Mouse (Mus musculus) adrenal gland, postnatal 14 days (tissue): ENCODE results near the gene Zrsr1. TPM values are rescaled to one million over a fixed set of nuclear protein-coding genes. Genes with fewer than 3 reads are reported as not detected.

Experiments used
- DNase-seq: peaks from one replicate; pipeline ENCODE4 v3.0.0; 2021; ENCODE audit warnings: mixed read lengths
- long read RNA-seq, 2 experiments: library from polyadenylated mRNA; stranded (forward); transcript quantifications; one replicate each; pipeline ENCODE4 v2.0.0; 2021
- total RNA-seq: library from RNA; stranded (reverse); gene quantifications from 2 replicates; pipeline ENCODE4 v1.2.3, GENCODE M21; 2021

Gene Zrsr1
- total RNA-seq = 25.6 and 28.3 TPM in 2 replicates
- long read RNA-seq, experiment 1, full-length matches to known transcripts = 32 of 32 reads
- long read RNA-seq, experiment 1, partial matches to known transcripts = 0 of 32 reads
- long read RNA-seq, experiment 1, other reads (novel, unspliced or antisense) = 0 of 32 reads
- long read RNA-seq, experiment 2, full-length matches to known transcripts = 26 of 26 reads
- long read RNA-seq, experiment 2, partial matches to known transcripts = 0 of 26 reads
- long read RNA-seq, experiment 2, other reads (novel, unspliced or antisense) = 0 of 26 reads

DNA sequence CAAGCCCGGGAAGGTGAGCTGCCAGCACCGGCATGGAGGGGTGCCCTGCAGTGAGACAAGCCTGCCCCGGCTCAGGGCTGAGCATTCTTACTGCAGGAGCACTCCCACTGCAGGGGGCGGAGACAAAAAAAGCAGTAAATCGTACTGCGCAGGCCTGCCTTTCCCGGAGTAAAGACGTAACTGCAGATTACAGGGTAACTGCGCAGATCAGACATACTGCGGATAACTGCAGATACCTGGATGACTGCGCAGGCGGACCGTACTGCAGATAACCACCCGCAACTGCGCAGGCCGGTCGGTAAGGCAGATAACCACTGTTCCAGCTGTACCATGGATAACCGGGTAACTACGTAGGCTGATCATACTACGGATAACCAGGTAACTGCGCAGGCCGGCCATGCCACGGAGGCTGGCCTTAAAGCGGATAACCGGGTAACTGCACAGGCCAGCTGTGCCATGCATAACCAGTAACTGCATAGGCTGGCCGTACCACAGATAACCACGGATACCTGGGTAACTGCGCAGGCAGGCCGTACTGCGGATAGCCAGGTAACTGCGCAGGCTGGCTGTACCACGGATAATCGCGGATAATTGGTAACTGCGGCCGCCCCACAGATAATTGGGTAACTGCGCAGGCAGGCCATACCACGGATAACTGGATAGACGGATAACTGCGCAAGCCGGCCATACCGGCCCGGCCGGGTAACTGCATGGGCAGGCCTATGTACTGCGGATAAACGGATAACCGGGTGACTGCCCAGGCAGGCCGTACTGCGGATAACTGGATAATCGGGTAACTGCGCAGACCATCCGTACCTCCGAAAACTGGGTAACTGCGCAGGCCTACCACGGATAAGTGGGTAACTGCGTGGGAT is at the start of gene Zrsr1:
Gene Zrsr1 (plus strand): TSS at position 171 of the 875 bp plus-strand sequence.
- DNase-seq = peak; percentile 78

DNA sequence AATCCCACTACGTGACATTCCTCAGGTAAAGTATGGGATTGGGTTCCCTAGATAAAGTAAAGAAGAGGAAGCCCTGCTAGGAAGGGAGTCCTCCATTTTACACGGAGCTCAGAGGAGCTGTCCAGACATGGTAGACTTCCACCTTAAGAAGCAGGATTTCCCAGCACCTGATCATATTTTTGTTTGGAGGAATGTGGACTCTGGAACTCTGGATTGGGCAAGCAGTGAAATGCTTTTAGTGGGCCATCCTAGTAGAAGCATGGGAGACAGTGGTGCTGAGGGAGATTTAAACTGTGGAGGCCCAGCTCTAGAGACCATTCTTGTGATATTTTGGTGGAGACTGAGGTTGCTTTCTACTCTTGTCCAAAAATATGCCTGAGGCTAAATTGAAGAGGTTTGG is 49.3 kb upstream of the Zrsr1 start:
- no peak for DNase-seq

DNA sequence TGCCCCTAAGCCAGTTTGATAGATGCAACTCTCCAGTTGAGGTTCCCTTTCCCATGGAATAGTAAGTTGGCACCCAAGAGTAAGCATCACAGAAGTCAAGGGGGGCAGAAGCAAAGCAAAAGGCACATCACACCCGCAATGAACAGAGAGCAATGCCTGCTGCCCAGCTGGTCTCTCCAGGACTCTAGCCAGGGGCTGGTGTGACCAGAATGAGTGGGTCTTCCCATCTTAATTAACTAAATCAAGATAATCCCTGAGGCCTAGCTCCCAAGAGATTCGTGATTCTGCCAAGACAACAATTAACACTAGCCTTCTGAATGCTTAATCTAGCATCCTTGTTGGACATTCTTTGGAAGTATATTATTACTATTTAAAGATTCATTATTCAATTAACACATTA is 48.2 kb upstream of the Zrsr1 start:
- no peak for DNase-seq

DNA sequence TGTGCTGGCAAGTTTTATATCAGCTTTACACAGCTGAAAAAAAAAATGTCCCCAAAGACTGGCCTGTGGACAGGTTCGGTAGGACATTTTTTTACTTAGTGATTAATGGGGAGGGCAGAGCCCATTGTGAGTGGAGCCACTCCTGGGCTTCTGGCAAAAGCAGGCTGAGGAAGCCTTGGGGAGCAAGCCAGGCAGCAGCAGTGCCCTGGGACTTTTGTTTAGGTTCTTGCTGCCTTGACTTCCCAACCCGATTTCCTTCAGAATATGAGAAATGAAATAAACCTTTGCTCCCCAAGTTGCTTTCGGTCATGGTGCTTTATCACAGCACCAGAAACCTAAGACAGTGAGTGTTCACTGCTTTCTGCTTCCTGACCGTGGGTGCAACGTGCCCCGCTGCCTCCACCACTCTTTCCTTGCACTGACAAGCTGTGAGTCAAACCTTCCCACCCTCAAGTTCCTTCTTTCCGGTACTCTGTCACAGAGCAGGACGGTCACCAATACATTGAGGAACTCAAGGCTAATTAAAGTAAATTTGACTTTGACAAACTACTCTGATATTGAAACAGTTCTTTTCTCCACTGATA is 43.1 kb upstream of the Zrsr1 start:
- DNase-seq = peak; percentile 65

DNA sequence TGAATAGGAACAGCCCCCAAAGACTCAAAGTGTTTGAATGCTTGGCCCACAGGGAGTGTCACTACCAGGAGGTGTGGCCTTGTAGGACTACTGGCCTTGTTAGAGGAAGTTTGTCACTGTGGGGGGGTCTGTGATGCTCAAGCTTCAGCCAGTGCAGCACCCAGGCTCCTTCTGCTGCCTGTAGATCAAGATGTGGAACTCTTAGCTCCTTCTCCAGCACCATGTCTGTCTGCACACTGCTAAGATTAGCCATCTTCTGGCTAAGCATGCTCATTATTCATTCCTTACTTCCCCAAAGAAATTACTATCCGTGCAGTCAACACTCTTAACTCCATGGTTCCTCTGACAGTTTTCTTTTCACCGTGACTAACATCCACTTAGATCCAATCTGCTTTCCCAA is 41.7 kb upstream of the Zrsr1 start:
- DNase-seq = peak; percentile 13

DNA sequence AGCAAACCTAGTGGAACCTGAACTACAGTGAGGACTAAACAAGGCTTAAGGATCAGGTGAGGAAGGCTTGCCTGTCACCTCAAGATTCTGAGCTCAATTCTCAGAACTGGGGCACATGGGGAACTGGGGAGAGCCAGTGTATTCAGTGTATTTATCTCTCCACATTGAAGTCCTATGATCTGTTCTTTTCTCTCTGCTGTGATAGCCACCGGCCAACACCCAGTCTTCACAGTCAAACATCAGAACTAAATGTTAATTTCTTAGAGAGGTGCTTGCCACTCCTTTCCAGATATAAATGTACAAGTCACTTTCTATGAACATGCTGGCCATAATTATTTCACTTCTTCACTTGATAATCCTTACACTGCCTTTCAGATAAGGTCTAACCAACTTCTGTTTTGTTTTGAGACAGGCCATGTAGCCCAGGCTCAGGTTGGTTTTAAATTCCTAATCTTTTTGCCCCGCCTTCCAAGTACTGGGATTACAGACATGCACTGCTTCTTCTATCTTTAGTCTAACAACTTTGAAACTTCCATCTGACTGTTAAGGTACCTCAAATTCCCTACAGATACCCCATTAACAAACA is 40.4 kb upstream of the Zrsr1 start:
- no peak for DNase-seq

DNA sequence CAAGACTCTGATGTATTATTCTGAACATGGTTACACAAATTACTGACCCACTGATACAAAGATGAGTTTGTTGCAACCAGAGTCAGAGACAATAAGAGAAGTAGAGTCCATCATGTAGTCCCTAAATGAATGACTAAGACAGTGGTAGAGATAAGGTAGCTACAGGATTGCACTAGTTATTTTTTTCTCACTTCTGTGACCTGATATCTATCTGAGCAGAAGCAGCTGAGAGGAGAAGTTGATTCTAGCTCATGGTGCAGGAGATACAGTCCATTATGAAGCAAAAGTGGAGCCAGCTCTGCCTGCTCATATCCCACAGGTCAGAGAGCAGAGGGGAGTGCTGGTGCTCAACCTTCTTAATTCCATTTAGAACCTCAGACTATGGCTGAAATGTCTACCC is 39.6 kb upstream of the Zrsr1 start:
- no peak for DNase-seq

DNA sequence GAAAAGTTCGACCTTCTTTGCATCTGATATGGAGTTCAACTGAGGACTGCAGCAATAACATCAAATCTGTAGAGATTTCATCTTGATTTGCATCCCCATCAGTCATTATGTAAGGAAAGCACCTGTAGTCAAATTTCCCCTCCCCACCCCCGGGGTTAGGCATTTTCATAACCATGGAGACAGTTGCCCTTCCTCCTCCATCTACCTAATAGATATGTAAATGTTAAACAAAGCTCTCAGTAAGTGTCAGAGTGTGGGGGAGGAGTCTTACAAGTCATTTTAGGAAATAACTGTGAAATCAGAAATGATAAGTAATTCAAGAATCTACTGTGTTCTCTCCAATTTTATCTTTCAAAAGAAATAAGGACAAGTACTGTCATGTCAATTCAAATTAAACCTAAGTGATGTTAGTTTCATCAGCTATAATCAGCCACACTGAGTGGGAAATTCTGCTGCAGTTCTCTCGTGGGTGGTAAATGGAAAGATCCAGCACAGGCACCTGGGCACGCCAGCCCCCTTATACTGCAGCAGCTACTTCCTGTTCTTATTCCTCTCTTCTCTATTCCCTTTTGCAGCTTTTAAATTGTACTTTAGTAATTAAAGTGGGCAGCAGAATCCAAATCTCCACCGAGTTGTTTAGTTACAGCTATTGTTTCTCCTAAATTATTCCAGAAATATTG is 35.2 kb upstream of the Zrsr1 start:
- DNase-seq = no peak

DNA sequence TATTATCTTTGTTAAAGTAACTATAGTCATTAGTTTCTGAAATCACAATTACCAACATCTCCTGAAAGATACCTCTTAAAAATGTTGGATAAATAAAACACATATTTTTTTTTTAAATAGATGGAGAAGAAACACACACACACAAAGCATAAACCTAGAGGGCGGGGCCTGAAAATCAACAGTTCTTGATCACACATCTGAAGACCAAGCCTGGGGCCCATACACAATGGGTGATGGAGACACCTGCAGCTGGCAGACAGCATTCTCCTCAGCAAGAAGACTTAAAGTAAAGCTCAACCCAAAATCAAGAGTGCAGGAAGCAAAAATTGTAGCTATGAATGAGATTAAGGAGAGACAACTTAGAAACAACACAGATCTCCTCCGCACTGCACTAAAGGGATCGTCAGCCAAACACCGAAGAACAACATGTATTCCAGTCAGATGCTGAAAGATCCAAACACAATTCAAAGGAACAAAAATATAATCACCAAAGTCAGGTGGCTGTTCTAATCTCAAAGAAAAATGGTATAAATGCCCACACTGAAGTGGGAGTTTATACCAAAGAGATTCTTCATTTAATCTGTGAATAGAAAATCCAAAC is 34.0 kb upstream of the Zrsr1 start:
- no peak for DNase-seq

DNA sequence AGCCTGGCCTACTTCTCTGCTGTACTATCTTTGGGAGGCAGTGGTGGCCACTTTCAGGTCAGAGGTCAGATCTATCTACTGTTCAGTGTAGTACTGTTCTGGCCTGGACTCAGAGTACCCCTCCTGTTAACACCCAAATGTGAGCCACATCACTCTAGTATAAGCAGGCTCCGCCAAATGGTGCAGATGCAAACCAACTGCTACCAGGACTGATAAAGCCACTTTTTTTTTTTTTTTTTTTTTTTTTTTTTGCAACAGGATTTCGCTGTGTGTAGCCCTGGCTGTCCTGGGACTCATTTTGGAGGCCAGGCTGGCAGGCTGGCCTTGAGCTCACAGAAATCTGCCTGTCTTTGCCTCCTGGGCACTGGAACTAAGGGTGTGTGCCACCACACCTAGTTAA is 32.8 kb upstream of the Zrsr1 start:
- no peak for DNase-seq

DNA sequence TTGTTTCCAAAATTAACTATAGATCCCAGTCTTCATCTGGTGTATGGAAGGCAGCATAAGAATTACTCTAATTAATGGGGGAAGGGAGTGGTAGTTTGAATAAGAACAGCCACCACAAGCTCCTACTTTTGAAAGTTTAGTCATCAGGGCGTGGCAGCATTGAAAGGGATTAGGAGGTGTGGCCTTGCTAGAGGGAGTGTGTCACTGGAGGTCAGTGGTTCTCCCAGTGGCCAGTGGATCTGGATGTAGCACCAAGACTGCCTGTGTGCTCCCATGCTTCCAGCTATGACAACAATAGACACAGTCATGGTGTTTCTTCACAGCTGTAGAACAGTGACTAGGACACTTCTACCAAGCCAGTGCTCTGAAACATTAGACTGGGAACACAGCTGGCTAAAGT is 22.7 kb upstream of the Zrsr1 start:
- peak; percentile 35 for DNase-seq

DNA sequence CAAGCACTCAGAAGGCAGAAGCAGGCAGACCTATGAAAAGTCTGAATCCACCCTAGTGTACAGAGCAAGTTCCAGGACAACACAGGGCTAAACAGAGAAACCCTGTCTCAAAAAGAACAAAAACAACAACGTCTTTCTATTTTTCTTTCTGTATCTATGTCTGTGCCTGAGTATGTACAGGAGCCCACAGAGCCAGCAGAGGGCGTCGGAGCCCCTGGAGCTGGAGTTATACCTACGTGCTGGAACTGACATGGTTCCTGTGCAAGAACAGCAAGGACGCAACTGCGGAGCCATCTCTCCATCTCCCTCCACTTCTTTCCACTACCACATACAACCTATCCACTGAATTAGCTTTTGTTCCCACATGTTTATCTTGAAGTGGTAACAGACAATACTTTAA is 21.7 kb upstream of the Zrsr1 start:
- no peak for DNase-seq

DNA sequence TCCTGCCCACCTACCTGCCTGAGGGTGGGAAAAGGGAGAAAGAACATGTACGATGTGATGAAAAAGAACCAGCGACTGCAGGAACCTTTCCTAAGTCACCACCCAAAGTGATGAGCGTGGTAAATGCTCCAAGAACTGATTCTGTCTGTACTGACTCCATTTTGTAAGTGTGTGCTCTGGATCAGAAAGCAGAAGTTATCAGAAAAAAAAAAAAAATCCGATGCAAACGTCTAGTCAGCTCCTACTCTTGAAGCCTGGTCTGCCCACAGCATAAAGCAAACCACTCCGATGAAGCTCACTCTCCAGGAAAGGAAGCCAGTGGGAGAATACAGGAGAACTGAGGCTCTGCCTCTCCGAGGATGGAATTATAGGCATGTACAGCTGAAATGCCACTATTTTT is 19.1 kb upstream of the Zrsr1 start:
- no peak for DNase-seq

DNA sequence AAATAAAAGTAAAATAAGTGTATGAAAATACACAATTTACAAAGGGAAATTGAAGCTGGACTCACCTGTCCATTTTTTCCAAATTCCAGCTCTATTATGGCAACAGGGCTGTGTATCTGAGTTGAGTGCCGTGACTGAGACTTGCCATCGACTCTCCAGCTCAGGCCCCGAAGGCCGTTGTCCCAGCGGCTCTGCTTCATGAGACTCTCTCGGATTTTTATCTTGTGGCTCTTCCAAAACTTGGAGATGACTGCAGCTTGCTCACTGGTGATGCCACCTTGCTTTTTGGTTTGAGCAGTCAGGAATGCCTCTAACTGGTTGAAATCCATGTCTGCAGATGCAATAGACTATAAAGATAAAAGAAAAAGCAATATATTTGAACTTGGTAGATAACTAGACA is 15.5 kb upstream of the Zrsr1 start:
- DNase-seq = no peak

DNA sequence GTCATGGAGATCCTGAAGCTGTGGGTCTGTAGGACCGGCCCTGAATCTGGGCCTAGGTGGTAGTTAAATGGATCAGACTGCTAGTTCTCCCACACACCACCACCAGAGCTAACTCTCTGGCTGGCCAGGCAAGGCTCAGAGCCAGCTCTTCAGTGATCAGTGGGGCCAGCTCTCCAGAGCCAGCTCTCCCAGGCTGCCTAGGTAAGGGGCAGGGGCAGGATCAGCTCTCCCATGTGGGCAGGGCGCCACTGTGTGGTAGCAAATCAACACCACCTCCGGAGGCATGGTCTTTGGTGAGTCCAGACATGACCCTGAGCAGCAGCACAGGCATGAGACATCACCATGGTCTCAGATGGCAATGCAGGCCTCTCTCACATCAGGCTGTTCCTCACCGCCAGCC is 15.0 kb upstream of the Zrsr1 start:
- peak; percentile 94 for DNase-seq

DNA sequence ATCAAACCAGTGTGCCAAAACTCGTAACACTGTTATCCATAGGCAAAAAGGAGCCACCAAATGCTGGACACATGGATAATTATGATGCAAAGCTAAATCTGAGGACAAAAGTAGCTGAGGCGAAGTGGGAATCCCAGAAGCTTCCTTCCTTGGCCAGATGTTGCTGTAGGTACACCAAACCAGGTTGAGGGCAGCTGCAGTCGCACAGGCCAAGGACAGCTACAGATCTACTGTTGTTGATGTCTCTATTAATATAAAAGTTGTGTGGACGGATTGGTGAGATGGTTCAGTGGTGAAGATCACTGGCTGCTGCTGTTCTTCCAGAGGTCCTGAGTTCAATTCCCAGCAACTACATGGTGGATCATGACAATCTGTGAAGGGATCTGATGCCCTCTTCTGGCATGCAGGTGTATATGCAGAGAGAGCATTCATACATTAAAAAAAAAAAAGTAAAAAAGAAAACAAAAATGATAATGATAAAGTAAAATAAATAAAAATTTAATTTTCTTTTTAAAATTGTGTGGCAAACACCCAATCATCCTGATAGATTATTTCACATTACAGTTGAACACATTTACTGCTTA is 13.9 kb upstream of the Zrsr1 start:
- no peak for DNase-seq

DNA sequence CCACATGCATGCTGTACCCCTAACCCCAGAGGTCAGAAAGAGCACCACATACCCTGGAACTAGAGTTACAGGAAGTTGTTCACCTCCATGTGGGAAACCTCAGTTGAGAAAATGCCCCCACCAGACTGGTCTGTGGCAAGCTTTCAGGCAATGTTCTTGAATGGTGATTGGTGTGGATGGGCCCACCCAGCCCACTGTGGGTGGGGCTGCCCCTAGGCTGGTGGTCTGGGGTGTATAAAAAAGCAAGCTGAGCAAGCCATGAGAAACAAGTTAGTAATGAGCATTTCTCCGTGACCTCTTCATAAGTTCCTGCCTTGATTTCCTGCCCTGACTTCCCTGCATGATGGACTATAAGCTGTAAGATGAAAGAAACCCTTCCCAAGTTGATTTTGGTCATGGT is 9.7 kb upstream of the Zrsr1 start:
- no peak for DNase-seq

DNA sequence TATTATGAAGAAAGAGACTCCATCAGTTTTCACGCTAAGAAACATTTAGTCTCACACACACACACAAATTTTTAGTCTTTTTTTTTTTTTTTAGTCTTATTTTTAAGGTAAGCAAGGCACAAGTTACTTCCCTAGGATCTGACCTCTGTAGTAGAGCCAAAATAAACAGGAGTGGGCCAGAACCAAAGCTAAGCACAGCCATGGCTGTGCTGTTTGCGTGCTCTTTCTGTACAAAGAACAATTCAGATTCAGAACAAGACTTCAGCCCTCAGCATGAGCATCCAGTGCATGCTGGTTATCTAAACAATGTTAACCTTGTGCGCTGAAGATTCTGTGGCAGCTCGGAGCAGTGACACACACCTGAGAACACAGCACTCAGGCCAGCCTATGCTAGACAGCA is 7.4 kb upstream of the Zrsr1 start:
- DNase-seq = no peak

DNA sequence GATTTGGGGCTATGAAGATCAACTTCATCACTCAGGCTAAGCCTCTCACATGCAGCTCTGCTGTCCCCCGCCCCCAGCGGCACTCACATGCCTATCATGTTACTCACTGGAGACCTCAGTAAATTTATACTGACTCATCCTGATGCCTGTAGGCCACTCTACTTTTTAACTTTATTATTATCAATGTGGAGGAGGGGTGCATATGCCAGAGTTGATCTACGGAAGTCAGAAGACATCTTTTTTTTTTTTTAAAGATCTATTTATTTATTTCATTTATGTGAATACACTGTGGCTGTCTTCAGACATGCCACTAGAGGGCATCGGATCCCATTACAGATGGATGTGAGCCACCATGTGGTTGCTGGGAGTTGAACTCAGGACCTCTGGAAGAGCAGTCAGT is 6.3 kb upstream of the Zrsr1 start:
- DNase-seq = peak; percentile 83

DNA sequence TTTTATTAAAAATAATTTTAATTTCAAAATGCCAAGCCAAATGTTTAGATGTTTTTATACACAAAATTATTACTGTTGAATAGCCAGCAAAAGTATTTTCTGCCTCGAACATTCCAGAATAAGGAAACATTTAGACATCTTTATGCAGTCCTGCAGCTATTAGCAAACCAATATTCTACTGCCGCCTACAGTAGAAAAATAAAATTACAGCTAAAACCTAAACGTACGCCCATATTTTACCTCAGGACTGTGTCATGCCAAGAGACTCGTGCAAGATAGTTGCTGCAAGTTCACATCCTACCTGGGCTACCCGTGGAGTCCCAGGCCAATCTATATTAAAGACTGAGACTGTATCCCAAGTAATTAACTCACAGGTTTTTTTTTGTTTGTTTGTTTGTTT is 2.3 kb upstream of the Zrsr1 start:
- DNase-seq = no peak

DNA sequence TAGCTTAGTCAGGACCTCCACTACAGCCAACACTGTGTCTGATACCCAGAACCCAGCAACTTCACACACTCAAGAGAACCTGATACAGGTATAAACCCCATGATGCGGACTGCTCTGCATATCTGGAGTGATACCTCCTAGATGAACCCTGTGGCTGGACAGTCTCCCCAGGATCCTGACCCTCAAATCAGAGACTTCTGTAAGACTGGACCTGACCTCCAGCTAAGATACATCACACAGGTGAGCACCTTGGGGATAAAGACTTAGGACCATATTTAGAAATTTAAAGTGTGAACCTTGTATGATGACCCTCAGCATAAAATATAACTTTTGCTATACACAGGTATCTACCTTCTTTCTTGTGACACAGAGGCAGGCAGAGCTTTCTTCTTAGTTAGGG is 1.3 kb upstream of the Zrsr1 start:
- DNase-seq = no peak
